Mouse (Mus musculus) cerebellum, postnatal 25 days (tissue): Measurements from ENCODE around the gene Megf6.

ENCODE experiments used
- DNase-seq, 2 experiments: peaks; one replicate each; pipeline ENCODE4 v3.0.0; 2021; ENCODE audit warnings: mixed read lengths in 2 of 2

The Megf6 gene

DNA sequence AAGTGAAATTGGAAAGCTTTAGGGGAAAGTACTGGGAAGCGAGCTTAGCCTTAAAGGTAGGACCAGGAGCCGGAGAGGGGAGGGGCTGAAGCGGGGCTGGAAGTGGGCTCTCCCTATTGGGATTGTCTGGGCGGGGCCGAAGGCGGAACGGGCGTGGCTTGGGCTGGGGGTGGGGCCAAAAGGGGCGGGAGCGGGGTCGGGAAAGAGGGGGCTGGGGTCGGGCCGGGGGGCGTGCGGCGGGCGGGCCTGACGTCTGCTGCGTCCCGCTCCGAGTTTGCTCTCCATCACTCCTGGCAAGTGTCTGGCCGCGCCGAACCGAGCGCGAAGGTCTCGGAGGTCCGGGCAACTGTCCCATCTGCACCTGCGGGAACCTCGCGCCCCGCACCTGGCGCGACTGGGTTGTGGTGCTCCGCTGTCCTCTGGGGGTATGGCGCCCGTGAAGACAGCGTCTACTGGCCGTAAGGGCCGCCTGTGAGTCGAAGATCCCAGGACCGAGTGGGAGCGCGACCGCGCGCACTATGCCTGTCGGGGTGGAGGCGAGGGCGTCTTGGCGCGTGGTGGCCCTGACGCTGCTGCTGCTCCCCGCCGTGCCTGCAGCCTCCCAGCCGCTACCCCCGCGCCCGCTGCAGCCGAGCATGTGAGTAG lies at the start of gene Megf6:
Gene Megf6, plus strand, starts transcription at position 225 of the 645 bp plus-strand sequence.
- DNase-seq = no peak

DNA sequence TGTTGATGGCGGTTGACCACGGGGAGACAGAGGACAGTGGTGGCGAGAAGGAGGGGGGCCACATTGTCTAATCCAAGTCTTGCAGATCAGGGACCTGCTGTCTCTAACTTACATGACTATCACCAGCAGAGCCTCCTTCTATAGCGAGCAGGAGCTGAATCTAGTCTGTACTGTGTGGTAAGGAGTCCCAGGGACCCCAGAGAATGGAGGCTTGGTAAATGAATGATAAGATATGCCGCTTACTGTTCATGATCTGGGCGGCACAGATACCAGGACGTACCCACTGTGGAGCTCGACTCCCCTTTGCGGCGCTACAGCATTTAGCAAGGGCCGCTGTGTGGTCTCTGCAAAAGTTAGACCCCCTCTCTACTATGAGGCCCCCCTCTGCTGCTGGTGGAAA lies 48.7 kb upstream of the Megf6 start:
- DNase-seq = no peak

DNA sequence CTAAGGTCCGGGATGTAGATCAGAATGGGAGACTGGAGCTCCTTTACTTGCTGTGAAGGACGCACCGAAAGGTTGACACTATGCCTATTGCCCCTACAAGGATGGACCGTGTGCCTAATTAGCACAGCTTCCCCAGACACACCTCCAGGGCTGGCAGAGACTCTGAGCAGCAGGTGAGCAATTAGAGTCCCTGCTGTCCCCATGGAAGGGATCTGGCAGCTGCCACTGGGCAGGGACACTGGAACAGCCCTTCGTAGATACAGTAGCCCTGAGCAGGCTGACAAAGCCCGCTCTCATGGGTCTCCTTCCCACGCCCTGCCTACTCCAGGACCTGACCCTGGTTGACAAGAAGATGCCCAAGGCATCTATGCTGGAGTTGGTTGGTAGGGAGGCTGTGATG lies 48.2 kb upstream of the Megf6 start:
- DNase-seq = peak; percentile 55 to 64

DNA sequence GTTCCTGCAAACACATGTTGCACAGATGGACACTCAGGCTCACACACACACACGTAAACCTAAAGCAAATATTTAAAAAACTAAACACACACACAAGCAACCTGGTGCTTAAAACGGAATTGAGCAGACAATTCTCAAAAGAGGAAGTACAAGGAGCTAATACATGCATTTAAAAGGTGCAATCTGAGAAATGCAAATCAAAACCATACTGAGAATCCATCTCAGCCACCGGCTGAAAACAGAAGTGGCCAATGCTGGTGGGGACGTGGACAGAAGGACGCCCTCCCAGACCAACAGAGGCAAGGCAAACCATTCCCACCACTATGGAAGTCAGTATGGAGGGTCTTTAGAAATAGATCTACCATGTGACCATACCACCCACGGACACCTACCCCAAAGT lies 47.0 kb upstream of the Megf6 start:
- no peak for DNase-seq

DNA sequence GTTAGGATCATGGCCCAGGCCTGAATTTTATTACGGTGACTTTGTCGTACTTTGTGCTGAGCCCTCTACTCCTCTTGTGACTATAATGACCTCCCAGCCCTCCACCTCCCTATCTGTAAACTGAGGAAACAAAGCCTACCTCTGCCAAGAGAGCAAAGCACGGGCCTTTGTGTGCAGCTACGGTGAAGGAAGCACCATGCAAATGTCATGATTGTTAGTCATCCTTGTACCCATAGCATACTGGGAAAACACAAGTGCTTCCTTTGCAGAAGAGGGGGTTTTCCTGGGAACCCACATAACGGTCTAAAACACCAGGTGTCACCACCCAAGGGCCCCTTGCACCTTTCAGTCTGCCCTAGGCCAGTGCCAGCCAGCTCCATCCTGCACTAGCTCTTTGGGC lies 45.3 kb upstream of the Megf6 start:
- DNase-seq = no peak

DNA sequence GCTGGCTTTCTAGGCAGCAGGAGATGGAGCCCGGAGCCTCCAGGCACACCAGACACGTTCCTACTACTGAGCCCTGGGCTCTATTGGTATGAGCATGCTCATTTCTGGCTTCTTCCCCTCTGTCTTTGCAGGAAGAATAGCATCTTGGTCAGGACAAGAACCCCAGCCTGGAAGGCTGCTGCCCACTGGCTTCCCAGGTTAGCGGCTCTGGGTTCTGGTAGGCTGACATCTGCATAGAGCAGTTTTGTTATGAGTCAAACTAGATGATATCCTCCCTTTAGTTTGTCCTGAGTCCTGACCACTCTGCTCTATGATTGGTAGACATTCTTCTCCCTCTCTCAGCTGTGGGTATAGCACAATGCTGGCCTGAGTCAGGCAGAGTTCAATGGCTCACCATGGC lies 43.3 kb upstream of the Megf6 start:
- no peak for DNase-seq

DNA sequence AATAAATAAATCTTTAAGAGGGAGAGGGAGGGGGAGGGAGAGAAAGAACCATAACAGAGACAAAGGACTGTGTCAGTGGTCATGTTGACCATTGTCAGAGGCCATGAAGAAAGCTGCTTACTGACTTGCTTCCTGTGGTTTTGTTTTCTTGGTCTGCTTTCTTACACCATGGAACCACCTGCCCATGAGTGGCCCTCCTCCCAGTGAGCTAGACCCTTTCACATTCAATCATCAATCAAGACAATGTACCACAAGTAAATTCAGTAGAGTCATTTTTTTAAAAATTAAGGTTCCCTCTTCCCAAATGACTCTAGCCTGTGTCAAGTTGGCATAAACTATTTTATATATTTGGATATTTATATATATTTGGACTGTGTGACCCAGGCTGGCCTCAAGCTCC lies 40.6 kb upstream of the Megf6 start:
- no peak for DNase-seq

DNA sequence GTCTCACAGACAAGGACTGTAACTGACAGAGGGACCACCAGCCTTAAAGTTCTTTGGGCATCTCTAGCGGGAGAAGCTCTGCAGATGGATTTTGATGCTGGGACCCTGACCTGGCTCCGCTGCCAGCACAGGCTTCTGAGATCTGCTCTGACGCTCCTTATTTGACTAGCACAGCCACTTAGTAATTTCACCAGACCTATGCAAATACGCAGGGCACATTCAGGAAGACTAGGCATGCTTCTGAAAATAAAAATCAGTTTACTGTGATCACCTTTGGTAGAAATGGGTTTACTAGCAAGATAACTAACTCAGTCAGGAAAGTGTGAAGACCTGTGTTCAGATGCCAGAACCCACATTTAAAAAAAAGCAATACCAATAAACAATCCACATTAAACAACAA lies 38.6 kb upstream of the Megf6 start:
- no peak for DNase-seq

DNA sequence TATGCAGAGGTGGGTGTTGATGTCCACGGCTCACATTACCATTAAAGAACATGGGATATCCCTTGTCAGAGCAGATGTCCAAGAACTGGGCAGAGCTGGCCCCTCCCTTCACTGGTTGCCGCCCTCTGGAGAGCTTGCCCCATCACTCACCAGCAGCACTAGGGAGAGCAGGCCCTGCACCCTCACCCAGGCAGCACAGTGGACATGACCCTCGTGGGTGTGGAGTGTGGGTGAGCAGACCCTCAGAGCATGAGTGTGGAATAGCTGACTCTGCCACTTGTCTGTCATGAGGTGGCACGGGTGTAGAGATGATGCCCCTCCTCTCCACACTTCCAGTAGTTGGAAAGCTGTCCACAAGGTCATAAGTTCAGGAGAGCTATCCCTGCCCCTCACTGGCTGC lies 35.7 kb upstream of the Megf6 start:
- DNase-seq = no peak

DNA sequence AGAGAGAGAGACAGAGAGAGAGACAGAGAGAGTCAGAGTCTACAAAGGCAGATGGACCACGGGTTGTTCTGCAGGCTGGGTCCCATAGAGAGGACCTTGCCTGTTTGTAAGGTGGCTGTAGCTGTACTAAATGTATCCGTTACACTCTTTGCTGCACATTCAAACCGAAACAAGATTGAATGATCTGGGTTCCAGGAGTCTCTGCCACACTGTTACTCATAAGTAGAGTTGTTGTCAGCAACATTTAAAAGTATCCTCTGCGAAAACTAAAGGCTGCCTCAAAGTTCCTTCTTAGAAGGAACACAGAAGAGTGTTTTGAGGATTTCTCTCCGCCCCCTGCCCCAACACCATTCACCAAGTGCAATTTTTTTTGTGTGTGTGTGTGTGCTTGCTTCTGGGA lies 33.4 kb upstream of the Megf6 start:
- no peak for DNase-seq

DNA sequence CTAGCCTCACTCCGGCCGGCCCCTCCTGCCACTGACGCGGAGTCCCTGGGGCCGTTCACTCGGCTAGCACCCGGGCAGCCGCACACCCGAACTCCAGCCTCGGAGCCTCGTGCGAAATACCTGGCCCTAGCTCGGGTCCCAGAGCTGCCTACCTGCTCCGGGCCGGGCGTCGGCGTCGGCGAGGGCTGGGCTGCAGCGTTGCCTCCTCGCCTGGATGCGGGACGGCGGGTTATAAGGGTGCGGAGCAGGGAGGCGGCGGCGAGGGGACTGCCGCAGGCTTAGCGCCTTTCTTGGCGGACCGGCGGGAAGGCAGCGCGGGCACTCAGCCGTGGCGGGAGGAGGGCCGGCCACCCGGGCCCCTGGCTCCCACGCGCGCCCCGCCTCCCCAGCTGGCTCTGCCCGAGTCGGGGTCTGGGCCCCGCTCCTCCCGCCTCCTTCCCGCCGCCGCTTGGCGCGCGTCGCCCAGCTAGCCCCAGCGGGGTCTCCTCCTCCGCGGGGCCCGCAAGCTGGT lies 30.8 kb upstream of the Megf6 start:
- peak; percentile 49 to 68 for DNase-seq

DNA sequence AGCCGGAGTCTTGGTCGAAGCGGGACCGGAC lies 30.5 kb upstream of the Megf6 start, which contains the start of gene Trp73:
Gene Trp73, minus strand, starts transcription at position 27 of the 31 bp plus-strand sequence.
- no peak for DNase-seq

DNA sequence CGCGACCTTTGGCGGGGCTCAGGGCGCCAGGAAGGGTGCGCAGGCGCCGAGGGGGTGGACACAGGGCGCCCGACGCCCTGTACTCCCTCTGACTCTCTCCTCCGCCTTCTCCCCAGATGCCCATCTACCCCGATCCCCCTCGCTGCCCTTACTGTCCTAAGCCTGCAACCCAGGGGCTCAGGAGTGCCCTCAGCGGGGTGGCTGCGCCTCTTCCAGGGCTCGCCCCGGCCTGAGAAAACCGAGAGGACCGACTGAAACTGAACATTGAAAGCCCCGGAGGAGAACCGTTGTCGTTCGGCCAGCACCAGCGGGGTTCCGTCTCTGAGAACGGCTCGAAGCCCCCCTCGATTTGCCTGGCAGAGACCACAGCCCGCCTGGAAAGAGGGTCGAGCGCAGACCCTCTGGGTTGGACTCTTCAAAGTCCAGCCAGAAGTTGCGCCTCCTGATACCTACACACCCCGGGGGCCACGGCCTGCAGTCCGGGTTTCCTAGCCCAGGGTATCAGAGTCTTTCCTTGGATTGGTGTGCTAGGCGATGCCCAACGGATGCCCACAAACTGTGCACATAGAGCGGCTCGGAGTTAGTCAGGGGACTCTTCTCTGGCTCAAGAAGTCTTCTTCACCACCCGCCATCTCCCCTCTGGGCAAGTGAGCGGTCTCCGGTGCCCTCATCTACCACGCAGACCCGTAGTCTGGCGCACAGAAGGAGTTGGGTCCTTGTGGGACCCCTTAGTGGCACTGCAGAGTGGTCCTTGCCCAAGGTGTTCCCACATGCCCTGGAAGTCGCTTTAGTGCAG lies 30.1 kb upstream of the Megf6 start:
- DNase-seq = no peak

DNA sequence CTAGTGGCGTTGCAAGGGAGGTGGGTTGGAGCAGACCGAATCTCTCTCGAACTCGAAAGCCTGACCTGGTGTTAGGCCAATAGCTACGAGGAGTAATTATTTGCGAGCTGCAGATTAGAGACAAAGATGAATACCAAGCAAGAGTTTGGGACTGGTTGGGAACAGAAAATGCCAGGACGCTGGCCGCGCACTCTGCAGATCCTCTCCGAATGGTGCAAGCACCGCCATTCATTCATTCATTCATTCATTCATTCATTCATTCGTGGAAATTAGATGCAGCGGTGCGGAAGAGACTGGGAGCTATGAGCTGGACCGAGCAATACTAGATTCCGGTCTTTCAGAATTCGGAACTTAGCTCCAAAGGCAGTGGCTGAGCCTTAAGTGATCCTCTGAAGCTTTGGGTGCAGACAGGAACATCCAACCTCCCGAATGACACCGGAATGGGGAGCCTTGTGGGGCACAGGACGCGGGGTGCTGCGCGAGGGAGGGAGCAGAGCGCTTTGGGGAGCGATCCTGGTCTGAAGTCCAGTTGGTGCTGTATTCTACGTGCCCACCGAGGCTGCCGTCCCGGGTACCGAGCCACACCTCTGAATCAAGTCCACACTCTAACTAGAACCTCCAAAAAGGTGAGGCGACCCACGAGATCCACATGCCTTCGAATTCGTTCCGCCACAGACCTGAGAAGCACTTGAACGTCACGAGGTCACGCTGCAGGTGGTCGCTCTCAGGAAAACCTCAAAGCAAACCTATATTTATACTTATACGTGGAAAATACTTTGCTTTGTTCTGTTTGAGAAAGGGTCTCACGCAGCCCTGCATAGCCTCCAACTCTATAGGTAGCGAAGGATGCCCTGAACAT lies 29.3 kb upstream of the Megf6 start:
- peak; percentile 41 to 43 for DNase-seq

DNA sequence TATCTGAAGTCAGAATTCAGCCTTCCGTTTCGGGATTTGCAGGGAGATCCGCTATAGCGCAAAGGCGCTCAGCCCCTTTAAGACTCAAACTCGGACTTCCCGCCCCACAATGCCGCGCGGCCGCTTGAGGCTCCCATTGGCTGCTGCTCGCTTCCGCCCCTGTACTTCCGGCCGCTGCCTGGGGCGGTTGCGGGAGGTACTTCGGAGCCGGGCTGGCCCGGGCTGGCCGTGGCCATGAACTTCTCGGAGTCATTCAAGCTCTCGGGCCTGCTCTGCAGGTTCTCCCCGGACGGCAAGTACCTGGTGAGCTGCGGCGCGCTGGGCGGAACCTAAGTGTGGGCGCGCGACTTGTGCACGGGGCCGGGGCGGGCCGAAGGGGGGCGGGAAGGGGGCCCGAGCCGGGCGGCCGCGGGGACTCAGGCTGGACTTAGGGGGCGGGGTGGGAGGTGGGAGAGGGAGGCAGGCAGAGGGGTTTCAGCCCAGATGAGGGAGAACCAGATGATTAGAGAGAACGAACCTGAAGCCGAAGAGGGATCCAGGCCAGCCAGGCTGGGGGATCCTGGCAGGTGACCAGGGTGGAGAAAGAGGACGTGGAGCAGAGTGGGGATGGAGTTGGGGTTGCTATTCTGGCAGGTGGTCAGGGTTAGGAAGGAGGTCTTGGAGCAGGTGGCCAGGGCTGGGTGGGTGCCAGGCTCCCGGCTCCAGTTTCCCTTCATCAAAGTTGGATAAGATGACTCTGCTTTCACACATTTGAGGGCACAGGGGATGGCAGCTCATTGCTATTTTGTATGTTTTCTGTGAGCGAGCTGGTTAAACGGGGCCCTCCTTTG lies 28.1 kb upstream of the Megf6 start, which contains the start of gene Wrap73:
Gene Wrap73, plus strand, starts transcription at position 162 of the 830 bp plus-strand sequence.
- DNase-seq = peak; percentile 91 to 96

DNA sequence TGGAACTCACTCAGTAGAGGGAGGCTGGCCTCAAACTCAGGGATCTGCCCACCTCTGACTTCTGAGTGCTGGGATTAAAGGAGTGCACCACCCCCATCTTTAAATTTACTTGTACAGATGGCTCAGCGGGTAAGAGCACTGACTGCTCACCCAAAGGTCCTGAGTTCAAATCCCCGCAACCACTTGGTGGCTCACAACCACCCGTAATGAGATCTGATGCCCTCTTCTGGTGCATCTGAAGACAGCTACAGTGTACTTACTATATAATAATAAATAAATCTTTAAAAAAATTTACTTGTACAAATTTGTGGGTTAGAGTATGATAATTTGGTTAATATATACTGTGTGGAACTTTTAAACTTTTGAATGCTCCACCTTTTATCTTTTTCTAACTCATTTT lies 25.8 kb upstream of the Megf6 start:
- DNase-seq = no peak

DNA sequence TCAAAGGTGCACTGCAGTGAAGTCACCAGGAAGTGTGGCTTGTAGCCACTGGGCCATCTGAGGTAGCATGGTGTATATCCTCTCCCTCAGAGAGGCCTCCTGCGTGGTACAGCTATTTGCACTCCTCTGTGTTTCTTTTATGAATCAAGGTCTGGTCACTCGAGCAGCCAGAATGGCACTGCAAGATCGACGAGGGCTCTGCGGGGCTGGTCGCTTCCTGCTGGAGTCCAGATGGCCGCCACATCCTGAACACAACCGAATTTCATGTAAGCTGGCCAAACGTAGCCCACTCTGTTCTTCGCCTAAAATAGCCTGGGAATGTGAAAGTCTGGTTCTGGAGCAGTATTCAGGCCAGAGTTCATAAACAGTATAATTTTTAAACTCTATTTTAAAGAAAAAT lies 24.2 kb upstream of the Megf6 start:
- DNase-seq = peak; percentile 82 to 84

DNA sequence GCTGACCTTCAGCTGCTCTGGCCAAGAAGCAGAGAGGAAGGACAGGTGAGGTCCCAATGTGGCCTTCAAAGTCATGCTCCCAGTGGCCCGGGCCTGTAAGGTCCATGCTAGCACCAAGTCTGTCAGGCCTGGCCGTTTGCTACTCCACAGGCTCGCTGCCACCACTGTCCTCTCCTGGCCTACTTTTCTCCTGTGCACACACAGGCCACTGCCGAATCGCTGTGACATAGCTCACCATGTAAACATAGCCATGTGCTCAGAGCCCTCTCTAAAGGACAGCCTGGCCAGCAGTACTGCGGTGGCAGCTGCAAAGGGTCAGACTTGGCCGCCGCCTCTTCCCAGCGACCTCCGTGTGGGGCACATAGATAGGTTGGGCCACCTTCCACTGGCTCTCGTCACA lies 16.4 kb upstream of the Megf6 start:
- no peak for DNase-seq

DNA sequence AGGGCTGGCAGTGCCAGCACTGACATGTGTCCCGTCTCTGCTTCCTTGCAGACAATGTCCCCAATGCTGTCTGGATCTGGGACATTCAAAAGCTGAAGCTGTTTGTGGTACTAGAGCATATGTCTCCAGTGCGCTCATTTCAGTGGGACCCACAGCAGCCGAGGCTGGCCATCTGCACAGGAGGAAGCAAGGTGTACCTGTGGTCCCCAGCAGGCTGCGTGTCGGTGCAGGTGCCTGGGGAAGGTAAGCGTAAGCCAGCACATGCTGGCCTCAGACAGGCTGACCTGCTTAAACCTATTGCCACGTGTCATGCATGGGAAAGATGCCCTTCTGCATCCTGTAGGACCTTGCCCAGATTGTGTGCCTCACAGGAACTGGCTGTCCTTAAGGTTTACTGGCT lies 14.5 kb upstream of the Megf6 start:
- DNase-seq = peak in 1 of 2 experiments; percentile 46

DNA sequence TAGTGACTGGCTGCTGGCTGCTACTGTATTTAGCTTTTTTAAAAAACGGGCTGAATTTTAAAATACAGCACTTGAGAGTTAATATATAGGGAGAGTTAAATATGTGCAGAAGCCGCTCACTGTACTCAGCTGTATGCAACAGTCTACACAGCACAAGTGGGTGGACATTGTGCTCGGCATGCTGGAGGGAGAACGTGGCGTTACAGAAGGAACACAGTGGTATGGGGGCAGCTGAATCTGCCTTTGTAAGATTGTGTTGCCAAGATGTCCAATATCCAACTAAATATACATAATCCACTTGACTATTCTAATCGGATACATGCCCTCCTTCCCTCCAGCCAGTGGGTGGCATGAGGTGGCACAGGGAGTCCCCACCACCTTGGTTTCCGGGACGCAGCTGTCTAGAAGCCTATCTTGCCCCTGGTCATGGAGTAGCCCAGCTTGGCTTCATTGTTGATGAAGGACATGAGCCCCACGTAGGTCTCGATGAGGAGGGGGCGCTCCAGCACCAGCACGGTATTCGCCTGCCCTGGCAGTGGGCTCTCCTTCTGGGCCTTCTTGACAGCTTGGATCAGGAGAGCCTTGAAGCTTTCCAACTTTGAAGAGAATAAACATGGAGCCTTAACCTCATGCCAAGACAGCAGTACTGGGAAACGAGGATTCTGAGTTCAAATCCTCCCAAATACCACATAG lies 12.4 kb upstream of the Megf6 start:
- no peak for DNase-seq

DNA sequence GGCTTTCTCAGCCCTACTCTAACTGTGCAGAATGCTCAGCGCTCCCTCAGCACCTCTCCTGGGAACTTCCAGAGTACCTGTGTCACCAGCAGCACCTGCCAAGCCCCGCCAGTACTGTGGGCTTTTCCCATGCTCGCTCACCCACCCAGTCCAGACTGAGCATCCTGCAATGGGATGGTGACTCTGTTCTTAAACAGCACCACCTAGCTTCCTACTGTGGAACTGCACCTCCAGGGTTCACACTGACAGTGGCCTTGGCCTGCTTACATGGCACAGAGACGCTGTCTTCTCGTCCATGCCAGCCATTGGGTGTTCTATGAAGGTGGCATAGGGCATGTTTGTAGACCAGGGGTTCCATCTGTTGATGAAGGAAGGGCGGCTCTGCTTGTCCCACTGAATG lies 11.5 kb upstream of the Megf6 start:
- DNase-seq = peak; percentile 88 to 93

DNA sequence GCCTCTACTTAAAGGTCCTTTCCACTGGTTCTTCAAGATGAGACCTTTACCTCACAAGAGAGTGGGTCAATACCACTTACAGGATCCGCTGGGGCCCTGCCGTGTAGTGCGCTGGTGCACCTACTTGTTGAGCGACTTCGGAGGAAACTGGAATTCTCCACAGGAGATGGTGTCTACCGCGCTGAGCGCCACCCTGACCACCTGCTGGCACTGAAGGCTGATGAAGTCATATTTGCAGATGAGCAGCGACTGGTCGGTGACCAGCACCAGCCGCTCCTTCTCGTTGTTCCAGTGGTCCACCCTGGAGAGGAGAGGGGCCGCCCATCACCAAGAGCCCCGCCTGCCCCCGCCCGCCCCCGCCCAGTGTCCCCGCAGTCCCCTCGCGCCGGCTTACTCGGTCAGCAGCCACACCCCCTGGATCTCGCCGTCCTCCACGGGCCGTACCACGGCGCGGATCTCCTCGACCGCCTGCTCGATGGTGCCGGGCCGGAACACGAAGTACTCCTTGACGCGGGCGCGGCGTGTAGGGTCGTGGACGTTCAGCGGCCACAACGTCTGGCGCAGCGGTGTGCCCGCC lies 10.5 kb upstream of the Megf6 start:
- DNase-seq = peak; percentile 52 to 55
